Mouse (Mus musculus) midbrain, embryonic 10.5 days (tissue): ENCODE data around the gene Klf4. TPM values are rescaled to one million over a fixed set of nuclear protein-coding genes. Genes with fewer than 3 reads are reported as not detected.

Source experiments
- DNase-seq: peaks from one replicate; pipeline ENCODE4 v3.0.0-alpha.2; 2017; ENCODE audit warnings: low spot score
- H3K27ac ChIP-seq: fragments of 300-500 bp; sonication (generic); replicated peaks from 2 replicates; pipeline ENCODE4 v1.5.1; 2016; ENCODE audit warnings: mild to moderate bottlenecking
- H3K27me3 ChIP-seq: fragments of 300-500 bp; sonication (generic); 2 replicates; pipeline ENCODE4 v1.6.1; 2016; ENCODE audit warnings: low read depth, mild to moderate bottlenecking; ENCODE audit not compliant: poor library complexity, severe bottlenecking
- H3K36me3 ChIP-seq: fragments of 300-500 bp; sonication (generic); 2 replicates; pipeline ENCODE4 v1.6.1; 2016; ENCODE audit warnings: mild to moderate bottlenecking, moderate library complexity
- H3K4me1 ChIP-seq: fragments of 300-500 bp; sonication (generic); 2 replicates; pipeline ENCODE4 v1.6.1; 2016
- H3K4me3 ChIP-seq: fragments of 300-500 bp; sonication (generic); 2 replicates; pipeline ENCODE4 v1.5.1; 2016; ENCODE audit warnings: mild to moderate bottlenecking, moderate library complexity
- H3K9me3 ChIP-seq: fragments of 300-500 bp; sonication (generic); replicated peaks from 2 replicates; pipeline ENCODE4 v1.6.1; 2016; ENCODE audit warnings: mild to moderate bottlenecking
- WGBS: fragments of 180-500 bp; shearing (Covaris S2); methylation state at CpG from one replicate; pipeline ENCODE4 v1.1.7; 2016; 5-methylcytosine and 5-hydroxymethylcytosine counted together
- polyA plus RNA-seq: library from polyadenylated mRNA; unstranded; fragments of >200 nt; fragmentation: Nextera tagmentation; extraction: Ambion mirVana; gene quantifications from 2 replicates; pipeline ENCODE4 v1.2.1, GENCODE M21; 2016

Gene Klf4
- polyA plus RNA-seq, 1 experiment from 2014 or later: 1.00 TPM

- peak; percentile 85 for DNase-seq
- under 1% methylated on average over 39 of the region's 39 CpGs for WGBS
- peak overlapping the region; percentile 91 for H3K27ac ChIP-seq
- H3K27me3 ChIP-seq: peaks cover 35% of the 10 kb centered on the region
- H3K4me1 ChIP-seq: peaks cover 19% of the 10 kb centered on the region
- no peaks in the 10 kb centered on the region for H3K9me3 ChIP-seq
- H3K36me3 ChIP-seq: no peaks in the 10 kb centered on the region
- peak overlapping the region; percentile 67 for H3K4me3 ChIP-seq
These were observed 17.5 kb downstream of the Klf4 start for GRCm38 (mm10) chr4:55514733-55515176.

DNA sequence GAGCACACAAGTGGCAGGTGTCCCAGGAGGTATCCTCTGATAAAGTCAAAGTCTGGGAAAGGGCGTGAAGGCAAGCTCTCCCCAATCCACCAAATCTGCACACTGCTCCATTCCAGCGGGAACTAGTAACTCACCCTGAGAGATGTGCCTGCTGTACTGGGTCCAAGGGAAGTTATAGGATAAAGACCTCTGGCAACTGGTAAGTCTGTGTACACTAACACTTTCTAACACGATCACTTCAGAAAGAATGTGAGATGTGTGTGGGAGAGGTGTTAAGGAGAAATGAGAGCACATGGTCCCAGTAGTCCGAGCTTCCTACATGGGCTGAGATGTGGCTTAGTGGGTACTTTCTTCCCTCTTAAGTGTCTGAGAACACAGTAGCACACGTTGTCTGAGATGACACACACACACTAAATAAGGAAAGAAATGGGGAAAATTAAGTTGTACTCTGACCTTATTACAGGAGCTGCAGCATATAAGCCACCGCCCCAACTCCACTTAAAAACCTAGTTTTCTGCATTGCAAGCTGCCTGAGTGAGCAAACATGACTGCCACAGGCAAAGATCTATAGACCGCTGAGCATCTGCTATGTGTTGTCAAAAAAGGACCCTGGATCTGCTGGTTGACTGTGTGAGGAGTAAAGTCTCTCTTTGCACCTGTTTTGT is 18.5 kb downstream of the Klf4 start:
- Histone ChIP-seq H3K27ac (no peak overlapping the region), H3K4me3 (no peak overlapping the region), H3K4me1 (peaks cover 10% of the 10 kb centered on the region), H3K9me3 (no peaks in the 10 kb centered on the region), H3K36me3 (no peaks in the 10 kb centered on the region), H3K27me3 (peaks cover 35% of the 10 kb centered on the region)
- WGBS: 89% methylated on average over 7 of the region's 7 CpGs
- DNase-seq: no peak

GRCm38 (mm10) chr4:55511389-55511788 is 20.9 kb downstream of the Klf4 start:
- no peak overlapping the region for H3K4me3 ChIP-seq
- no peaks in the 10 kb centered on the region for H3K9me3 ChIP-seq
- no peak overlapping the region for H3K27ac ChIP-seq
- no peaks in the 10 kb centered on the region for H3K36me3 ChIP-seq
- DNase-seq: no peak
- peaks cover 10% of the 10 kb centered on the region for H3K4me1 ChIP-seq
- H3K27me3 ChIP-seq: peaks cover 25% of the 10 kb centered on the region
- 87% methylated on average over 2 of the region's 2 CpGs for WGBS

GRCm38 (mm10) chr4:55508712-55509111 is 23.6 kb downstream of the Klf4 start:
- H3K27ac ChIP-seq: no peak overlapping the region
- peaks cover 6% of the 10 kb centered on the region; the same call in 1 of the 2 replicates for H3K27me3 ChIP-seq
- H3K36me3 ChIP-seq: no peaks in the 10 kb centered on the region
- H3K4me1 ChIP-seq: no peaks in the 10 kb centered on the region
- DNase-seq: no peak
- 86% methylated on average over 7 of the region's 7 CpGs for whole genome bisulfite sequencing
- H3K4me3 ChIP-seq: no peak overlapping the region
- H3K9me3 ChIP-seq: no peaks in the 10 kb centered on the region

DNA sequence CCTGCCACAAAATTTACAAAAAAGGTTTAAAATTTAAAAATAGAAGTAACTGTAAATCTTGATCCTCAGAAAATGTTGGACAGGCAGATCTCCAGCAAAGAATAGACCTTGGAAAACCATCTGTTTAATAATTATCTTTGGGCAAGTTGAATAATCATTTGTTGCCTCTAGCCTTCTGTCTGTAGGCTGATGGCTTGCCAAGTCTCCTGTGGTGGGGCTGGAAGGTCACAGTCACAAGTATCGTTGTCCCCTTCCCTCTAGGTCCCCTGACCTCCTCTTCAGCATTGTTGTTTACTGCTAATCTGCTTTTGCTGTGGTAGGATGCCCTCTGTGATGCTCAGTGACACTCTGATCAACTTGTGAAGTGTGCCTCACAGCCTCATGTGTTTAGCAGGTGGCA is 33.6 kb downstream of the Klf4 start:
- Histone ChIP-seq H3K27me3 (no peaks in the 10 kb centered on the region), H3K4me1 (no peaks in the 10 kb centered on the region), H3K36me3 (no peaks in the 10 kb centered on the region), H3K27ac (no peak overlapping the region), H3K9me3 (no peaks in the 10 kb centered on the region), H3K4me3 (no peak overlapping the region)
- WGBS: 70% methylated on average over 1 of the region's 1 CpGs
- no peak for DNase-seq

DNA sequence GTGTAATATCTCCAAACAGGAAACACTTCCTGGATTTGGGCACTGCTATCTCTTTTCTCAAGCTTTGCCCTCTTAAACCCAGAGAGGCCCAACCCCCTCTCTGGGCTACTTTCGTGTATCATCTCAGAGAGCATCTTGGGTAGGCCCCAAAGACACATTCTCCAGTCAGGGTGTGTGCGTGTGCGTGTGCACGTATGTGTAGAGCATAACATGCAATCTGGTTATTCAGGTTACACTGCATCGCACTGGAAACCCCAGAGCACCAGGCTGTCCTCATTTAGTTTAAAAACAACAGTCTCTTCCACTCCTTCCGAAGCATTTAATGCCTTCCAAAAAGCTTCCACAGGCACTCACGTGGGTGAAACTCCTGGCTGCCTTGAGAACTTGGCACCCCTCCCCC is 35.9 kb downstream of the Klf4 start:
- Histone ChIP-seq H3K9me3 (no peaks in the 10 kb centered on the region), H3K4me3 (no peak overlapping the region), H3K4me1 (no peaks in the 10 kb centered on the region), H3K27ac (no peak overlapping the region), H3K36me3 (no peaks in the 10 kb centered on the region), H3K27me3 (no peaks in the 10 kb centered on the region)
- WGBS: 83% methylated on average over 7 of the region's 7 CpGs
- DNase-seq: no peak

DNA sequence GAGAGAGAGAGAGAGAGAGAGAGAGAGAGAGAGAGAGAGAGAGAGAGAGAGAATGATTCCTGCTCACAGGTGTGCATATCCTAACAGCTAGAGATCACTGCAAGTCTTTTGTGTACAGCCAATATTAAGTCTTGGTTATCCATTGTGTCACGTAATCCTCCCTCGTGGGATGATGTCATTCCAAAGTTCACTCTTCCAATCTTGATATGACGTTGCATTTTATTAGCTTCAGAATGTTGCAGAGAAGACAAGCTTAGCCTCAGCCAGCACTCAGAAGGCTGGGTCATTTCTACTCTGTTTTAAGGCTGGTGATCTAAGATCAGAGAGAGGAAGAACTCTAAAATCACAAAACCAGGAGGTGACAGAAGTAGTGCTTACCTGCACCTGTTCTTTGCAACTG is 39.0 kb downstream of the Klf4 start:
- H3K27ac ChIP-seq: no peak overlapping the region
- H3K36me3 ChIP-seq: no peaks in the 10 kb centered on the region
- no peaks in the 10 kb centered on the region for H3K4me1 ChIP-seq
- no peaks in the 10 kb centered on the region for H3K9me3 ChIP-seq
- DNase-seq: no peak
- H3K4me3 ChIP-seq: no peak overlapping the region
- no peaks in the 10 kb centered on the region for H3K27me3 ChIP-seq
- 90% methylated on average over 3 of the region's 3 CpGs for WGBS

DNA sequence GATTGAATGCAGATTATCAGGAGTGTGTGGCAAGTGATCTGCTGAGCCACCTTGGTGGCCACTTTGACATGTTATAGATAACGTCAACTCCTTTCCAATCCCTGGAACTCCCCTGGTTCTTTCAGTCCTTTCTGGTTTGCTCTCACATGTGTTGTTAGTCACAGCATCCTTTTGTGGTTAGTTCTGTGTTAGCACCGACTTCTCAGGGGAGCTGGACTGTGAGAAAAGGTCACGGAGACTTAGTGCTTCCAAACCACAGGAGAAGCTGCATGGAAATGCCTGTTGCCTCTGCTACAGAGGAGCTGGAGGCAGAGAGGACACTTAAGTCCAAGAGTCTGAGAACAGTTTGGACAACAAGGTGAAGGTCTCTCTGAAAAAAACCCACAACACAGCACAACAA is 42.9 kb downstream of the Klf4 start:
- H3K4me3 ChIP-seq: no peak overlapping the region
- DNase-seq: no peak
- H3K27me3 ChIP-seq: no peaks in the 10 kb centered on the region
- no peaks in the 10 kb centered on the region for H3K36me3 ChIP-seq
- H3K4me1 ChIP-seq: no peaks in the 10 kb centered on the region
- H3K27ac ChIP-seq: no peak overlapping the region
- H3K9me3 ChIP-seq: no peaks in the 10 kb centered on the region
- WGBS: 81% methylated on average over 3 of the region's 3 CpGs

DNA sequence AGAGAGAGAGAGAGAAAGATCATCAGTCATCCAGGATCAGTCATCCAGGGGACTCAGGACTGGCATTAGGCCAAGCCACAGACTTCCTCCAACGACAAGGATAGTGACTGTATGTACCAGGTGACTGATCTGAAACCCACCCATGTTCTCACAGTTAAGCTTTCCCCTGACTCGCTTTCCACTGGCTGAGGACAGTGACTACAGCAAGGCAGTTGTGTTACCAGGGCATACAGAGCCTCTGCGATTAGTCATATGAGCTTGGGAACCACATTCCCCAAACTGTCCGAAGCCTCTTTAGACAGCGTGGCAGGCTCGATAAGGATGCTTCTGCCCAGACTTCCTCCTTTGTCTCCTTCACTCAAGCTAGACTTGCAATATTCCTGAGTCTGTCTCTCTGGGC is 43.7 kb downstream of the Klf4 start:
- H3K27ac ChIP-seq: no peak overlapping the region
- WGBS: 89% methylated on average over 6 of the region's 6 CpGs

DNA sequence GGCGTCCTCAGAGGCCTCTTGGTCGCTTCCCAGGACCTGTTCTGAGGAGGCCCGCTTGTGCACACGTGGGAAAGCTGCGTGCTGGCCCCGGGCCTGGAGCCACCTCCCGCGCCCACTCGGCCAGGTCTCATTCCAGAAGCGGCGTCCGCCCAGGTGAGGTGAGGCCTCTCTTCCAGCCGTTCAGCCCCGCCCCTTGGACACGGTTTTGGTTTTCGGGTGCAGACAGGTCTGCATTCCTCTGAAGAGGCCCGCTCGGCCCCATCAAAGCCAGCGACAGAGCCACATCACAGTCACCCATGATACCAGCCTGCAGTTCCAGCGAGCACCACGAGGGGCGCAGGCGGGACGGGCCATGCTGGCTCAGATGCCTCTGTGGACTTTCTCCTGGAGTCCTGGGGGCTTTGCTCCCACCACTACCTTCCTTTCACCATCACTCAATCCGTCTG is 51.9 kb downstream of the Klf4 start:
- Histone ChIP-seq H3K27ac (peak overlapping the region; percentile 74), H3K27me3 (0 out of 2 replicates have a peak, but pooled peaks cover 6% of the 10 kb centered on the region), H3K36me3 (no peaks in the 10 kb centered on the region), H3K9me3 (no peaks in the 10 kb centered on the region), H3K4me1 (peaks cover 8% of the 10 kb centered on the region), H3K4me3 (peak overlapping the region; percentile 47)
- peak; percentile 84 for DNase-seq
- WGBS: 18% methylated on average over 25 of the region's 25 CpGs

More for the DNA sequence above, 43.7 kb downstream of the Klf4 start:
- Histone ChIP-seq H3K36me3 (no peaks in the 10 kb centered on the region), H3K4me3 (no peak overlapping the region), H3K4me1 (no peaks in the 10 kb centered on the region), H3K27me3 (no peaks in the 10 kb centered on the region), H3K9me3 (no peaks in the 10 kb centered on the region)
- no peak for DNase-seq

DNA sequence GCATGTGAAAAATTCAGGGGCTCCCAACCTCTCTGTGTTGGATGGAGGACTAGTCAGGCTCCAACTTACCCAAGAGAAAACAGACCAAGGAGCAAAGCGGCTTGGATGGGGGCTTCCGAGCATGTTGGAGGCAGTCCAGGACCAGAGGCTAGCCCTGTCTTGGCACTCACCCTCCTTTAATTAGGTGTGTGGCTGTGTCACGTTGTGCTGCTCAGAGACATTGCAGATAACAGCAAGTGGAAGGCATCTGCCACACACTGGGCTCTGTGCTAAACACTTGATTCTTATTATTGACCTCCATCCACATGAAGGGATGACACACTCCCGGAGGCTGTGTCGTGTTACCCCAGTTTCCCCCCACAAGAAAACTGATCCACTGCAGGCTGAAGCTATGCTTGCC is 53.9 kb downstream of the Klf4 start:
- no peak overlapping the region for H3K27ac ChIP-seq
- 68% methylated on average over 5 of the region's 5 CpGs for WGBS
- H3K36me3 ChIP-seq: no peaks in the 10 kb centered on the region
- no peak overlapping the region for H3K4me3 ChIP-seq
- H3K9me3 ChIP-seq: no peaks in the 10 kb centered on the region
- no peak for DNase-seq
- peaks cover 8% of the 10 kb centered on the region for H3K4me1 ChIP-seq
- H3K27me3 ChIP-seq: 0 out of 2 replicates have a peak, but pooled peaks cover 6% of the 10 kb centered on the region

DNA sequence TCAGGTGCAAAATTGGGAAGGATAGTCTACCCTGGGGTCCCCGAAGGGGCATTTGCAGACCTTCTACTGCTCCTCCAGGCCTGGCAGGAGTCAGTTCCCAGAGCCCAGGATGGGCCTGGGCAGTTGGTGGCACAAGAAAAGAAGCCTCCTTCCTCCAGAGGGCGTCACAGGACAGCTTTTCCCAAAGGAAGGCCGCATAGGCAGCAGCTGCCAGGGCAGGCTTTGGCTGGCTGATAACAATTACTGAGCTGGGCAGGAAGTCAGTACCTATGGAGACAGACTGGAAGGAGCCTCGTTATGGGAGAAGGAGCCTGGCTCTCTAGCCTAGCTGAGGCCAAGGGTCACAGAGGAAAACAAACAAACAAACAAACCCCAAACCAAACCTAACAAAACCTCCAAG is 54.3 kb downstream of the Klf4 start:
- H3K4me1 ChIP-seq: peaks cover 8% of the 10 kb centered on the region
- no peaks in the 10 kb centered on the region for H3K36me3 ChIP-seq
- no peaks in the 10 kb centered on the region for H3K9me3 ChIP-seq
- DNase-seq: peak; percentile 32
- no peak overlapping the region for H3K4me3 ChIP-seq
- 31% methylated on average over 4 of the region's 4 CpGs for WGBS
- no peak overlapping the region for H3K27ac ChIP-seq
- H3K27me3 ChIP-seq: 0 out of 2 replicates have a peak, but pooled peaks cover 6% of the 10 kb centered on the region

GRCm38 (mm10) chr4:55477210-55477759 is 55.0 kb downstream of the Klf4 start:
- H3K27ac ChIP-seq: no peak overlapping the region
- H3K27me3 ChIP-seq: 0 out of 2 replicates have a peak, but pooled peaks cover 6% of the 10 kb centered on the region
- H3K36me3 ChIP-seq: no peaks in the 10 kb centered on the region
- H3K4me3 ChIP-seq: no peak overlapping the region
- H3K9me3 ChIP-seq: no peaks in the 10 kb centered on the region
- no peak for DNase-seq
- WGBS: 90% methylated on average over 7 of the region's 7 CpGs
- H3K4me1 ChIP-seq: peaks cover 8% of the 10 kb centered on the region
